Mouse (Mus musculus): Measurements from ENCODE around the gene Sfi1.
"Not testable (repeated sequence)": the region's sequence is repeated elsewhere in the genome, so short reads cannot be mapped to it uniquely, and the experiment has no call there.

- TF ChIP-seq TCF12 (IDR thresholded peaks at IDR 0.05; ENCODE audit: low read depth, low read length); MYC (IDR thresholded peaks at IDR 0.05; ENCODE audit: low read depth, low read length); CTCF (IDR thresholded peaks at IDR 0.05 in 2 of 3, conservative IDR thresholded peaks at IDR 0.05 in 1 of 3; ENCODE audit: control insufficient read depth in 1 of 3, insufficient read depth in 1 of 3, low read depth in 2 of 3, low read length in 3 of 3, poor library complexity in 1 of 3, severe bottlenecking in 1 of 3); NRF1 (IDR thresholded peaks at IDR 0.05; ENCODE audit: insufficient read depth, low read depth, low read length, poor library complexity, severe bottlenecking); GATA1 (IDR thresholded peaks at IDR 0.05; ENCODE audit: low read depth, low read length); POLR2AphosphoS5 (IDR thresholded peaks at IDR 0.05; ENCODE audit: borderline replicate concordance, low read depth, low read length); GABPA (IDR thresholded peaks at IDR 0.05; ENCODE audit: low read depth, low read length); POLR2AphosphoS2 (IDR thresholded peaks at IDR 0.05; ENCODE audit: low read length); SMC3 (IDR thresholded peaks at IDR 0.05; ENCODE audit: low read depth, low read length): not testable (repeated sequence)
These were observed 11.3 kb downstream of the Sfi1 start for GRCm38 (mm10) chr11:3181971-3182370.
